Mouse (Mus musculus): ENCODE measurements at regions not wholly inside any gene's neighbourhood (a gene's known extent, or its start where the extent isn't known, plus 50 kb on each side); places are given as distances from the start of the nearest gene placed in this dataset.

DNA sequence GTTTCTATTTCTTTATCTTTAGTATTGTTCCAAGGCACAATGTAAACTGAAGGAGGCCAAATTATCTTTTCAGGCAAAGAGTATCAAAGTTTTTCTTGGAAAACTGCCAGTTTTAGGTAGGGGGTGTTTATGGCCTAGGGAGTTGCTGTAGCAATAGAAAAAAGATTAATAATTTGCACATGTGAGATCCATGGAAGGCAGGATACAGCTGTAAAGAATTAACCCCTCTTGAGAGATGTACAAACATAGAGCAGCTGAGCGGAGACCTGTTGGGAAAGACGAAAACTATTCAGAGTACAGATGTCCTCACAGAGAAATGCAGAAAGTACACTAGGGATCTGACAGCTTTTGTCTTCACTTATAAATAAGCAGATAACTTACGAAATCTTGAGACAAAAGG, 176.8 kb downstream of the Fign start:
- DNase-seq (ENCODE audit: low spot score in 2 of 2), result no peak

DNA sequence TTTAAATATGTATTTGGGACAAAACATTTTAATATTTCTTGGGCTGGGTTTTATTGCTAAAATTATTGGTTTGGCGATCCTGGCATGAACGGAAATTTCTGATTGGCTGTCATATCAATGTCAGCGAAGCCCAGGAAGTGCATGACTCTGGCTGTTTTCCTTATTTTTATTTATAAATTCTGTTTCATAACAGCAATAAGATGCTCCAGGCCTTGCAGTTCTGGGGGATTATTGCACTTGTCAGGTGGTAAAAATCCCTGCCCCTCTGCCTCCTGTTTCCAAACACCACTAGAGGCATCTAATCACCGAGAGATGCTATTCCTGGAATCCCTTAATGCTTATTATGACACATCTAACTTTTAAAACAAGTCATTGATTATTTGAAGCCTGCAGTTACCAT, 177.8 kb downstream of the Fign start:
- DNase-seq (ENCODE audit: low spot score in 2 of 2), result no peak

DNA sequence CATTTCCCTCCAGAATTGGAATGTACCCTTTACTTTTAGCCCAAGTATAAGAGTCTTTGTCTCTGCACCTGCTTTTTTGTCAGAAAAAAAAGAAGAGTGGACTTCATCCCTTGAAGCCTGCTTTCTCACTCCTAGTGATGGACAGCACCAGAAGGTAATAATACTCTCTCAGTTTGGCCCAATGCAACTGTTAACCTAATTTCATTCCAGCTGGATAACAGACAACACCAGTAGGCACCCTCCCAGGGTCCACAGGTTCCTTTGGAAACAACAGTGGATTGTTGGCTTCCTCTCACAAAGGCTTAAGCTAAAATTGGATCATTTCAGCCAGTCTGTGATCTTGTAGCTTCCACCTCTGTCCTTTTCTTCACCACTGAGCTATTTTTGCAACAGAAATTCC, 197.2 kb downstream of the Fign start:
- no peak for DNase-seq (ENCODE audit: low spot score in 2 of 2)

DNA sequence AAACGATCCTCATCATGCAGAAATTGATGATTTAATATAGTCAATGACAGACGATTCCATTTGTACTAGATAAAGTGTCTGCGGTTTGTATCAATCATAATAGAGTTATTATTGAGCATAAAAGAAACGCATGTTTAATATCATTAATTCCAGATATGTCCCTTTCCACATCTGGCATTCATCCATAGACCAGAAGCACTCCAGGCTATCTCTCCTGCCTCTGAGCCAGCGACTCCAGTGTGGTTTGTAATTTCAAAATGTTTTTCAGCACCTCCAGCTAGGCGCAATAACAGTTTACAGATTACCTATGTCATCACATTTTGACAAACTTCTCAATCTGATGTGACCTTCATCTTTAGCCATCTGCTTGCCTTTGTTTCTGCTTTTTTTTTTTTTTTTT, 219.4 kb downstream of the Fign start:
- no peak for DNase-seq (ENCODE audit: low spot score in 2 of 2)

DNA sequence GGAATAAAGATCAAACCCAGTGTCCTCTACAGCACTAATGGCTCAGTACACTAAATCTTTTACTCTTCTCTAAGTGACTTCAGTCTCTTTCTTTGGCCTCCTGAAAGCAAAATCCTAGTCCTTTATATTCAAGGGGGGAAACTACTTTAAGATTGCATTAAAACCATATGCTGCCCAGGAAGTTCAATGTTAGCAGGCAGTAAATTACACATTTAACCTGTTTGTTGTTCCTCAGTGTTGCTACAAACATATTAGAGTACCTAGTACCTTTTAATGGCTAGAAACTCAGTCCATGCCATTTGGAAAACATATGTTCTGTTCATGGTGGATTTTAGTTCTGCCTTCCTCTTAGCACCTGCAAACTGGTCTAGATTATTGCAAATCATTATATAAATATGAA, 220.5 kb downstream of the Fign start:
- DNase-seq (ENCODE audit: low spot score in 2 of 2), result no peak

DNA sequence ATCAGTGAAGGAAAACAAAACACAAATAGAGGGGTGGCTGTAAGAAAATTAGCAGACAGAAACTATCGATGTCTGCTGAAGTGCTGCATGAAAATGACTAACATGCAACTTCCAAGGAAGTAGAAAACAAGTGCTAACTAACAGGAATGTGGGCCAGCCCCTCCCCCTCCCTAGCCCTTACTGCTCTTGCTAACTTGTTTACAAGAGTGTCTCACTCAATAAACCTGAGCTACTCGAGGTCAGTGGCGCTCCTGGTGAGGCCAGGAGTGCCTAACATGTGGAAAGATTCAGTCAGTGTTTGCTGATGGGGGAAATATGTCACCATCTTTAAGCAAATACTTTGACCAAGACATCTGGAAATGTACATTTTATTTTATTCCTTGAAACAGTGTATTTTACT, 221.5 kb downstream of the Fign start:
- DNase-seq (ENCODE audit: low spot score in 2 of 2), result no peak

DNA sequence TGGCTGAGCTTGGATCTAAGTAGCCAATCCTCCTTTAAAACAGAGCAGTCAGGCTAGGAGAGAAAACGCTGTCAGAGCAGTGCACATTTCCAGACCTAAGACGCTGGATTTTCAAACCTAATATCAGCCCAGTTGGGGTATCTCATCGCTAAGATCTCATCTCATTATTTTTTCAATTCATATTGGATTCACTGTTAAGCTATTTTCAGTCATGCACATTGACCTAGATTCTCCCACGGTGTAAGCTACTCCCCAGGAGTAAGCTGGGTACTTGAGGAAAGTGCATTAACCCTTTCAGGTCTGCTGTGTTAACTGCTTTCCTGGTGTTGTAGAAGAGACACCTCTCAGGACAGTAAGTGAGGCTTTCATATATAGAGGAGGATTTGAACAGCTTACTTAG, 222.7 kb downstream of the Fign start:
- DNase-seq (ENCODE audit: low spot score in 2 of 2), result no peak

DNA sequence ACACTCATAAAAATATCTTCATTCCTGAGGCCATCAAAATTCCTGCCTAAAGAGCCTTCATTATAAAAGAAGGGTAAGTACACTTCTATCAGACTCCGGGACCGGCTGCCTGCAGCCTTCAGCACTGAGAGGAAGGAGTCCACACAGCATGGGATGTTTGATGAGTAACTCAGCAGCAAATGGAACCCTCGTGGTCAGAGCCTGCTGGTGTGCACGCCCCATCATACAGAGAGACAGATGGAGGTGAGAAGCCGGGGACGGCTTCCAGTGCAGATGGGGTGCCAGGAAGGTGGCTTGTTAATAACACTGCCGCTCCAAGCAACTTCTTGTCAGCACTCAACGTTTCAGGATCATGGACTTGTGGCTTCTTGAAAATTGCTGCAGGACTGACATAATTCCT, 231.3 kb downstream of the Fign start:
- DNase-seq (ENCODE audit: low spot score in 2 of 2), result no peak

DNA sequence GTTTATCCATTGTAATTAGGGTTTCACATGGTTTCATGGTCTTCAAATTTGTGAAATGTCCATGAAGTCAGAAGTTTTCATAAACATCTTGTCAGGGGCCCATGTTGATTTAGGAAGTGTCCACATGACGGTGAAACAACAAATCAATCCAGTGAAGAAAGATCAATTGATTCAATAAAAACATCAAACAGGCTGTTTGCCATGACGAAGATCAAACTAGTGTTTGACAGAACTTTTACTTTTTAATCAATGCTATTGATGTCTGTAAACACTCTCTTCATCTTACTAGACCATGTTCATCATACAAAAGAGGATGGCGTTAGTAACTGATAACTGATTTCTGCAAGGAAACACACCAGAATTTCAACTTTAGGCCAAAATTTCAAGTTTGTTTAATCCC, 236.0 kb downstream of the Fign start:
- DNase-seq (ENCODE audit: low spot score in 2 of 2), result no peak

DNA sequence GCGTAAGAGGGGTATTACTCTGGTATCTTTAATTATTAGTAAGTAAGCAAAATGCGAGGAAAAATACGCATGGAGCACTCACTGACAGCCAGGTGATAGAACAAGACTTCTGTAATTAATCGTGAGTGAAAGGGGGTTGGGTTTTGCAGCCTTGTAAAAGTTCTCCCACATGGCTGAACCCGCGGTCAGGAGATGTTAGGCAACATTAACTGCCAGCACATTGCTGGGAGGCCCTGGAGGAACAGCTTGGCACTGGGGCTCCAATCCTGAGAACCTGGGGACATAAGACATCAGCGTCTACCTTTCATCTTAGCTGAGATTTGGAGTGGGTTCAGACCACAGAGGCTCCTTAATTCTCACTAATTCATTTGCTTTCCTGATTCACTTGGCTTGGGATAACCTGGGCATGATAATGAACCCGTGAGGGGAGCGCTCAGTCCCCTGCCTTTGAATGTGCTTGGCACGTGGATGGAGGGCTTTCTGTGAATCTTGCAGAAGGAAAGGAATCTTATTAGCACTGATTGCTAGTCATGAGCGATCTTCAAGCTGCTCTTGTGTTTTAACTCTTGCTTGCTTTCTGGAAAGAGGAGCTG, 241.3 kb downstream of the Fign start:
- no peak for DNase-seq (ENCODE audit: low spot score in 2 of 2)

DNA sequence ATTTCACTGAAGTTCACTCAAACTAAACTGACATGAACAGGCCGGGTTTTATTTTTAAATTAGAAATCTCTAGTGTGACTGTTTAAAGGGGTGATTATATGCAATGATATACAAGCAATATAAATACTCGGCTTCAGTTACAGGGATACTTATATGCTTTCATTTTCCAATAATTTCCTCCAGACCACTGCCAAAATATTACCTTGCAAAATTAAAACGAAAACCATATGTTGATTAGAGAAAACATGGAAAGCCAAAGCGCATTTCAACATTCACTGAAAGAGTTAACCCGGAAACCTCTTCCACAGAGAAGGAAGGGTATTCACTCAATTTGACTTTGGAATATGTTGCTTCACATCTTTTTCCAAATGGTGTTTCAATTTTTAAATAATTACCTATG, 242.4 kb downstream of the Fign start:
- DNase-seq (ENCODE audit: low spot score in 2 of 2), result no peak

DNA sequence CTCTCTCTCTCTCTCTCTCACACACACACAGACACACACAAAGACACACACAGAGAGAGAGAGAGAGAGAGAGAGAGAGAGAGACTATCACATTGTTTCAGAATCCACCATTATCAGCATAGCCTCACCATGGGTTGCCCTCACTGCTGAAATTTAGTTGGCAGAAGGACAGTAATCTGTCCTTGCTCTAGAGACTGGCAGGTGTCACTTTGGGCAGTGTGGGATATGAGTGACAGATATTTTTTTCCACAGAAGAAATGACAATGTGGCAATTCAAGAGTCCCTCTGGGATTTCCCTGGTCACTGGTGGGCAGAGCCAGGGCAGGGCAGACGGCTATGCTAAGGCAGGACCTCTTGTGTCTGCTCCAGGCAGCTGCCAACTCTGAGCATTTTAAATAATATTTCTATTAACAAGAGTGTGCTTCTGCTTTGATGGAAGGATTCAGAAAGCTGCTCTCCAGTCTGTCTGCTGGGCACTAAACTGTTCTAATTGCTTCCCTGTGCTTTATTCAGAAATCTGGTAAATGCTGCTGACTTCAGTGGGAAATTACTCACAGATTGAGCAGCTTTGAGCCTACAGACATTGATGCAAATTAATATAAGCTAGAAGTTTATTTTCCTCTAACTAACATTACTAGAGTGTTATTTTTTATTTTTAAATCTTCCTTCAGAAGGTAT, 243.5 kb downstream of the Fign start:
- DNase-seq (ENCODE audit: low spot score in 2 of 2), result no peak

DNA sequence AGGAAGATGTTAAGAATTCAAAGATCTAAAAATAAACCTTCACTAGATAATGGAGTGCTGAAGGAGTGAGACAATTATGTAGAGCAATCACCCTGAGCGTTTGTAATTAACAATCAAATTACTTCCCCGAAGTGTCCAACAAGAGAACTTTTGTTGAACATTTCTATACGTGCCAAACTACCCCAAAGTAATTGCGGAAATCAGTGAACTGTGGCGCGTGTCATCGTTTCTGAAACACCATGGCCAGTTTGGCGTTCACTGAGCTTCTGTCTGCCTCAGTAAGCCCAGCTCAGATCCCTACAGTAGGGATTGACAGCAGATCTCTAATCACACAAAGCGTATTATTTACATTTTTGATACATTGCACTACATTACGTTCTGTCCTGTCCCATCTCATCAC, 244.6 kb downstream of the Fign start:
- DNase-seq (ENCODE audit: low spot score in 2 of 2), result no peak

DNA sequence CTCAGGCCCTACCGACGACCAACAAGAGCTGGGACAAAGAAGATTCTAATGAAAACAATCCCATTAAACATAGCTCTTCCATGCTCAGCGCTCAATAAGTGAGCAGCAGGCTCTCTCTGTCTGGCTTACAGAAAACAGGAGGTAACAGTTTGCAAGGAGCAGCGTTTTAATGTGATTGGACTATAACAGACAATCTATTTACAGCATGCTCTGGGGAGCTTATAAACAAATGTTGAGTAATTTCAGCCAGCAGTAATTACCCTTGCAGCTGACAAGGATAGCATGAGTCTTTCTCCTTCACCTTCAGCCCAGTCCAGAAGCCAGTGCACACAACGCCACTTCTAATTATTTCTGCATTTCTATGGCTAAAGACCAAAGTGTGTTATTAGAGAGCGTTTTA, 245.6 kb downstream of the Fign start:
- DNase-seq (ENCODE audit: low spot score in 2 of 2), result no peak

DNA sequence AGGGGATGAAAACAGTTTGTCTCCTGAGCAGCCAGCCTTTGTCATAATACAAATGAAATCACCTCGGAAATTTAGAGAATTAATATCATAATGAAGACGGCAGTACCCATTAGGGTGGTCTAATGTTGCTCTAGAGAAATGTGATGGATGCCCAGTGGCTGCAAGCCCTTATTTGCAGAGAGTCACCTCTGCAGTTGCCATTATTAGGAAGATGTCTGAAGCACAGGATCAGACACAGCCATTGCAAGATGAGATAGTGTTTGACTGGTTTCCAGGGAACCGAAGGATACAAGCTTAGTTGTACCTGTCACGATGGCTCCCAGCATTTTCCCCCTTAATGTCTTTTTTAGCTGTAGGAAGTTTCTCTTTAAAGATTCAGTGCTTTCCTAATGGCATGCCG, 247.8 kb downstream of the Fign start:
- no peak for DNase-seq (ENCODE audit: low spot score in 2 of 2)

DNA sequence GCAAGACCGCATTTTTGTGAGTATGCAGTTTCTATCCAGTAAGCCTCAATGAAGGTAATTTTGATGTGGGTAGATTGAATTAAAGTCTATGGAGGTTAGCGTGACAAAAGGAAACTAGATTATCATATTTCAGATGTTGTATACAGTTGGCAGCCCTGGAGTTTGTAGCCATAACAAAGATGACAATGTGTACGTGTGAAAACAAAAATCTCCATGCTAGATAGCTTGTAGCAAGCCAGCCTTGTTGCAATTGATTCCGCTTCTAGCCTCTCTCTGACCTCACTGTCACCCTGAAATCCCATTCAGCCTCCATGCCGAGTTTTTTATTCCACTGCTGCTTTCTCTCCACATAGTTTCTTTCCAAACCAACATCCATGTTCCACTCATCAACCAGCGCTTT, 248.4 kb downstream of the Fign start:
- no peak for DNase-seq (ENCODE audit: low spot score in 2 of 2)

DNA sequence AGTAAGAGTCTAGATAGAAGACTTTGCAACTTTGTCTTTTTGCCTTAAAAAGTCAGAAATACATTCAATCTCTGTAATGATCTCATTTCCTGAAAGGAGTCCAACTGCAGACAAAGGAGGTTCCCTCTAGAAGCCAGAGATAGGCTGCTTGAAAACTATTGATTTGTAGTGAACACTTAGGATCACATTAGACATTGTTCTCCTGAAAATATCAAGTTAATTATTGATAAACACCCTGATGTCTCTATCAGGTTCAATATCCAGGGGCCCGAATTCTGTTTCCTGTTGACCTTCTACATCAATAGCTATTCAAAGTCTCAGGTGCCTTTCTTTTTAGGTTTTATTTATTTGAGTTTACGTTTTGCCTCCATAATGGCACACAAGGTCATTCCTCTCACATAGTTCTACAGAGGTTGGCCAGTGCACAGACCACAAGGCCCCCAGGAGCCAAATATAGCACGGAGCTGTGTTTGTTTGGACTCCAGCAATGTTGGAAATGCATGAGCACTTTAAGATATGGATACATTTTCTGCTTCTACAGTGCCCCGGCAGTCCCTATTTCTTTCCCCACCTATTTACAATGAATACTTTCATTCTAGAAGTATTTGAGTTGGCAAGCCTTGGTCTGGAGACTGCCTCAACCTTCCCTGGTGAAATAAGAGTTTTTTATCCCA, 265.7 kb downstream of the Fign start:
- no peak for DNase-seq (ENCODE audit: low spot score in 2 of 2)

DNA sequence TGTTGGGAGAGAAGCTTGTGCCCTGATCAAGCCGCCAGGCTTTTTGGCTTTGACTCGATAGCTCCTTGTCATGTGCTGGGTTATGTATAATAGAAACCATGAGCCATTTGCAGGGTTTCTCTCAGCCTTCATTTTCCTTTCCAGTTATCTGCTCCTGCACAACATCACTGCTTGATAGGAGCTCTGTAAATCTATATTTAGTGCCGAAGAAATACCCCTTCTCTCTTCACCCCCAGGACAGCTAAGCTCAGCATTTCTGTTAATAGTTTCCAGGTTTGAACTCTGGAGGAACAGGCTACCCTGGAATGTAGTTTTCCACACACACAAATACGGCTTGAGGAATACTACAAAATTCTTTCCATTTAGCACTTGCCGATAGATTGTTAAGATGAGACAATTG, 267.4 kb downstream of the Fign start:
- DNase-seq (ENCODE audit: low spot score in 2 of 2), result no peak

DNA sequence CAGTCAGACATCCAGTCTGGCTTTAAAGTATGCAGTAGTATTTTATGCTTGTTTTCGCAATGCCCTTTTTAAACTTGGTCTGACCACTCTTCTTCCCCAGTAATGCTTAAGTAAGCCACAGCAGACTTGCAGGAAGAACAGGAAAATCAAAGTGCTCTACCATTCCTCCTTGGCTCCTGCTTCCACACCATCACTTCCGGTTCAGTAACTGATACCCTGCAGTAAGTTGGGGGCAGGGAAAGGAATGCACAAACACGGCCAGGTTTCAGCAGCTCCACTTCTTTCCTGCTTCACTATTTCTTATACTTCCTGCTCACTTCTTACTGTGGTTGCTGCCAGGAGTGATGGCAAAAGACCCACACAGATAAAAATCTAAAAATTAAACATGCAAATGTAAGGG, 269.2 kb downstream of the Fign start:
- DNase-seq (ENCODE audit: low spot score in 2 of 2), result no peak

DNA sequence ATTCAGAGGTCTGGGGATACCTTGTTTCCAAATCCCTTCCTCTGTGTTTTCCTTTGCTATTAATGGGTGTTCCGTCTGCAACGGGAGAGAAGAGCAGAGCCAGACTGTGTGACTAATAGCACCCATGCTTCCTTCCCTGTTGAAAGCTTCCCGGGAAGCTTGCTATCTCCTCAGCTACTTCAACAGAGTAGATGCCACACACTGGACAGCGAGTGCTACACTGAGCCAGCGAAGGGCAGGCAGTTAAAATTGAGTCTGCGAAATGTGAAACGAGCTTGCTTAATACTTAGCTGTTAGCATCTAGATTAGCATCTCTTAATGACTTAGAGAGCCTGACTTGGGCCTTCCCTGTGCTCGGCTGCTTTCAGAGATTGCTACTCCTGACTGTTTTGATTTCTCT, 278.4 kb downstream of the Fign start:
- peak in 1 of 2 experiments; percentile 8 for DNase-seq (ENCODE audit: low spot score in 2 of 2)
